Mouse (Mus musculus): ENCODE results near the gene Gipc3. TPM values are rescaled to one million over a fixed set of nuclear protein-coding genes. Genes with fewer than 3 reads are reported as not detected.

Gipc3 gene
- total and polyA plus RNA-seq, 3 experiments, result 4.8 to 6.4 (median 5.5) TPM

DNA sequence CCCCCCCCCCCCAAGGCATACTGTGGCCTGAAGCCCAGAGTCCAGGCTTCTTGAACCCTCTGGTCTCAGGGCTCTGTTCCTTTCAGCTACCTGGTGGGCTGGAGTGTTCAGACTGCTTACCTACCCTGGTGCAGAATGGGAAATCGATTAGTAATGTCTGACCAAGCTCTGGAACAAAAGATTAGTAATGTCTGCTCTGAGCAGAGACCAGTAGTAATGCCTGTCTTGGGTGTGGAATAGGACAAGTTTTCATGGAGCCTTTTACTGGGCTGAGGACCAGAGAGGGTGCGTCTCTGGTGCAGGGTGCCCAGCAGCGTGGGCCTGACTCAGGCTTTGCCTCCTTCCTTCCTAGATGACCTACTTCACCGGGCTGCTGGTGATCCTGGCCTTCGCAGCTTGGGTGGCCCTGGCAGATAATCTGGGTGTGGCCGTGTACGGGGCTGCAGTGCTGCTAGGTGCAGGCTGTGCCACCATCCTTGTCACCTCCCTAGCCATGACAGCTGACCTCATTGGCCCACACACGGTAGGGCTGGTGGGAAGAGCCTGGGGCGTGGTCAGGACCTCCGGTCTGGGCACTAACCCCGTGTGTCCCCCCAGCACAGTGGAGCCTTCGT is 19.4 kb upstream of the Gipc3 start:
- TF ChIP-seq EP300 (IDR thresholded peaks at IDR 0.05; ENCODE audit: insufficient read depth, low read depth, low read length) (no peak), POLR2A (IDR thresholded peaks at IDR 0.05; ENCODE audit: insufficient read depth, low read depth, low read length) (no peak)
- intact Hi-C loops (cut with DNase I), result no loop called here
- H3K4me3 ChIP-seq, result no peak overlapping the region
- peaks cover 10% of the 10 kb centered on the region for H3K4me1 ChIP-seq (ENCODE audit: control insufficient read depth, insufficient read depth, low read length)
- WGBS, result 66% methylated on average over 12 of the region's 12 CpGs
- DNase-seq, result no peak
- no peak overlapping the region for H3K9ac ChIP-seq (ENCODE audit: low read depth, low read length)
- no peaks in the 10 kb centered on the region for H3K36me3 ChIP-seq (ENCODE audit: control insufficient read depth, insufficient read depth, low read length)
- no peak overlapping the region; the same call in 1 of the 2 replicates for H3K27ac ChIP-seq
- no peaks in the 10 kb centered on the region for H3K27me3 ChIP-seq (ENCODE audit: control insufficient read depth, insufficient read depth, low read length)
- H3K79me2 ChIP-seq (replicated peaks; ENCODE audit: control insufficient read depth, insufficient read depth, low read length), result no peaks in the 10 kb centered on the region

GRCm38 (mm10) chr10:81360721-81361120 is 17.7 kb upstream of the Gipc3 start:
- Histone ChIP-seq H3K36me3 (ENCODE audit: control insufficient read depth, insufficient read depth, low read length) (no peaks in the 10 kb centered on the region), H3K27ac (no peak overlapping the region), H3K79me2 (replicated peaks; ENCODE audit: control insufficient read depth, insufficient read depth, low read length) (no peaks in the 10 kb centered on the region), H3K4me3 (no peak overlapping the region), H3K27me3 (ENCODE audit: control insufficient read depth, insufficient read depth, low read length) (no peaks in the 10 kb centered on the region), H3K9ac (ENCODE audit: low read depth, low read length) (no peak overlapping the region), H3K4me1 (ENCODE audit: control insufficient read depth, insufficient read depth, low read length) (peaks cover 12% of the 10 kb centered on the region)
- 73% methylated on average over 8 of the region's 8 CpGs for WGBS
- intact Hi-C loops (cut with DNase I), result no loop called here
- DNase-seq, result no peak
- TF ChIP-seq POLR2A (IDR thresholded peaks at IDR 0.05; ENCODE audit: insufficient read depth, low read depth, low read length) (no peak), CTCF (IDR thresholded peaks at IDR 0.05) (no peak), EP300 (IDR thresholded peaks at IDR 0.05; ENCODE audit: insufficient read depth, low read depth, low read length) (no peak)

DNA sequence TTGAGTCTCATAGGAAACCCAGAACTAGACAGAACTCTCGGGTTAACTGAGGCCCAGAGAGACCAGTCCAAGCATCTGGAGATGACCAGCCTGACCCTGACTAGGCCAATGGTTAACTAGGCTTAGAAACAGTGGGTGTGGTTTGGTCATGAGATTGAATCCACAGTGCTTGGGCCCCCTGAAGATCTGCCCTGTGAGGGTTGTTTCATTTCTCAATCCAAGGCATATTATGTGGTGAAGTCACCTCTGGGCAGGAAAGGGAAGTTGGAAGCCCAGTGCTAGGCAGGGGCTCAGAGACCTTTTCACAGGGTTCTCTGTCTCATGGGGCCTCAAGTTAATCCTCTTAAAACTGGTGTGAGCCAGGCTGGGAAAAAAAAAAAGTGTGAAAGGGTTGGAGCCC is 15.8 kb upstream of the Gipc3 start:
- intact Hi-C loops (cut with DNase I), result no loop called here
- Histone ChIP-seq H3K4me1 (ENCODE audit: control insufficient read depth, insufficient read depth, low read length) (peaks cover 9% of the 10 kb centered on the region), H3K9ac (ENCODE audit: low read depth, low read length) (no peak overlapping the region), H3K79me2 (replicated peaks; ENCODE audit: control insufficient read depth, insufficient read depth, low read length) (no peaks in the 10 kb centered on the region), H3K27ac (no peak overlapping the region), H3K27me3 (ENCODE audit: control insufficient read depth, insufficient read depth, low read length) (no peaks in the 10 kb centered on the region), H3K36me3 (ENCODE audit: control insufficient read depth, insufficient read depth, low read length) (no peaks in the 10 kb centered on the region), H3K4me3 (no peak overlapping the region)
- DNase-seq, result no peak
- TF ChIP-seq EP300 (IDR thresholded peaks at IDR 0.05; ENCODE audit: insufficient read depth, low read depth, low read length) (no peak), POLR2A (IDR thresholded peaks at IDR 0.05; ENCODE audit: insufficient read depth, low read depth, low read length) (no peak), CTCF (IDR thresholded peaks at IDR 0.05) (no peak)
- WGBS, result 62% methylated on average over 1 of the region's 1 CpGs

GRCm38 (mm10) chr10:81358209-81358608 is 15.1 kb upstream of the Gipc3 start:
- Histone ChIP-seq H3K36me3 (ENCODE audit: control insufficient read depth, insufficient read depth, low read length) (no peaks in the 10 kb centered on the region), H3K4me3 (peak overlapping the region; percentile 69), H3K27me3 (ENCODE audit: control insufficient read depth, insufficient read depth, low read length) (no peaks in the 10 kb centered on the region), H3K27ac (no peak overlapping the region), H3K4me1 (ENCODE audit: control insufficient read depth, insufficient read depth, low read length) (peaks cover 7% of the 10 kb centered on the region), H3K9ac (ENCODE audit: low read depth, low read length) (peak overlapping the region; percentile 94), H3K79me2 (replicated peaks; ENCODE audit: control insufficient read depth, insufficient read depth, low read length) (no peaks in the 10 kb centered on the region)
- no peak for TF ChIP-seq EP300 (IDR thresholded peaks at IDR 0.05; ENCODE audit: insufficient read depth, low read depth, low read length)
- no peak for TF ChIP-seq POLR2A (IDR thresholded peaks at IDR 0.05; ENCODE audit: insufficient read depth, low read depth, low read length)
- no peak for TF ChIP-seq CTCF (IDR thresholded peaks at IDR 0.05)
- intact Hi-C loops (cut with DNase I), result no loop called here
- WGBS, result 35% methylated on average over 4 of the region's 4 CpGs
- no peak for DNase-seq

DNA sequence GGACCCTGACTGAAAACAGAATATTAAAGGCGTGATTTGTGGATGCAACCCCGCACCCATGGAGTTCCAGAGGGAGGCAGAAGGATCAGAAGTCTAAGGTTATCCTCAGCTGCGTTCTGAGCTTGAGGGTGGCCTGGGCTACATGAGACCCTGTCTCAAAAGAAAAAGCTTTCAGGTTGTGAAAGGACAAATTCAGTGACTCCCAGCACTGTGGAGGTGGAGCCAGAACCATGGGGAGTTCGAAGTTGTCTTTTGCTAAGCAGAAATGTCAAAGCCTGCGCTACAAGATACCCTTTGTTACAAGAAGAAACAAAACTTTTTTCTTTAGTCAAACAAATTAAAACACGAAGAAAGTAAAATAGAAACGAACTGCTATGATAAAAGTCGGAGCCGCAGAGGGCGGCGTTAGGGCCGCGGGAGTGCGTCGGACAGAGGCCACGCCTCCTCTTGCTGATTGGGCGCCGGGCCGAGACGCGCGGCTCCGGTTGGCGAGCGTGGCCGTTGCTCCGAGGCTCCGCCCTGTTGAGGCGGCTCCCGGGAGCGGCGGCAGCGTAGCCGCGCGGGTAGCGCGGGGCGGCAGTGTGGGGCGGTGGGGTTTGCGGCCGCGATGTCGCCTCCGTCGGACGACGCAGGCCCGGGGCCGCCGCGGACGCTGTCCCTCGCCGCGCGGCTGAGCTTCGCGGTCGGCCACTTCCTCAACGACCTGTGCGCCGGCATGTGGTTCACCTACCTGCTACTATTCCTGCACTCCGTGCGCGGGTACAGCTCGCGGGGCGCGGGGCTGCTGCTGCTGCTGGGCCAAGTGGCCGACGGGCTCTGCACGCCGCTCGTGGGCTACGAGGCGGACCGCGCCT is 14.2 kb upstream of the Gipc3 start, which contains the start of gene Mfsd12:
Gene Mfsd12 (plus strand): TSS at position 501 of the 854 bp plus-strand sequence.
- no peaks in the 10 kb centered on the region for H3K36me3 ChIP-seq (ENCODE audit: control insufficient read depth, insufficient read depth, low read length)
- peak; percentile 58; the same call in 1 of the 2 replicates for TF ChIP-seq POLR2A (IDR thresholded peaks at IDR 0.05; ENCODE audit: insufficient read depth, low read depth, low read length)
- 0 out of 2 replicates have a peak, but pooled peaks have one; percentile 0 for TF ChIP-seq EP300 (IDR thresholded peaks at IDR 0.05; ENCODE audit: insufficient read depth, low read depth, low read length)
- TF ChIP-seq CTCF (IDR thresholded peaks at IDR 0.05), result no peak
- DNase-seq, result peak; percentile 93 to 95
- no peaks in the 10 kb centered on the region for H3K79me2 ChIP-seq (replicated peaks; ENCODE audit: control insufficient read depth, insufficient read depth, low read length)
- no peaks in the 10 kb centered on the region for H3K27me3 ChIP-seq (ENCODE audit: control insufficient read depth, insufficient read depth, low read length)
- intact Hi-C loops (cut with DNase I), result no loop called here
- H3K4me1 ChIP-seq (ENCODE audit: control insufficient read depth, insufficient read depth, low read length), result peaks cover 6% of the 10 kb centered on the region
- peak within 1 kb of the TSS; percentile 94 for H3K9ac ChIP-seq (ENCODE audit: low read depth, low read length)
- H3K27ac ChIP-seq, result peak within 1 kb of the TSS; percentile 82
- WGBS, result 2% methylated on average over 79 of the region's 79 CpGs
- peak within 1 kb of the TSS; percentile 69 for H3K4me3 ChIP-seq
